ENCODE assay signal across 8 mouse cellular contexts in genomic region chr7:81161666-81162065, GRCm38 (mm10). TPM values are rescaled to one million over a fixed set of nuclear protein-coding genes. Genes with fewer than 3 reads are reported as not detected.
A peak's percentile ranks its signal among the peaks of the same experiment; 100 is the strongest.
DNase-seq lines count a peak whose midpoint lies in the region.

No protein-coding gene starts in this region.

- peak; percentile 7 for DNase-seq in cerebellum, adult 9-10 months
- DNase-seq in cerebellum, adult 11 months: no peak
- peak; percentile 23 to 27 for DNase-seq in left cerebral cortex, postnatal 14 days (ENCODE audit: low spot score in 2 of 2)
- DNase-seq in left cerebral cortex, postnatal 36 days (ENCODE audit: low spot score in 2 of 2): no peak
- DNase-seq in adipocyte (ENCODE audit: low spot score): peak; percentile 68
- peak; percentile 80 for DNase-seq in induced T-regulatory cell, adult 2 months (ENCODE audit: low read depth)
- peak; percentile 75 for DNase-seq in naive thymus-derived CD4-positive, alpha-beta T cell, adult 2 months (ENCODE audit: low read depth)
- DNase-seq in urinary bladder, postnatal 36 days (ENCODE audit: low spot score in 2 of 2): no peak

- intact Hi-C loops in left cerebral cortex, postnatal 14 days (cut with DNase I): loop anchor here (2.0 kb wide), 1 partner anchor 177 kb away; no protein-coding TSS in a partner anchor
- intact Hi-C loops in left cerebral cortex, postnatal 36 days (cut with DNase I): loop anchor here (10.0 kb wide), 1 partner anchor 613 kb away; no protein-coding TSS in a partner anchor

RNA-seq across cellular contexts. Expression of gene Slc28a1, which starts 47.1 kb away (rescaled TPM):
- under 1 TPM in 1 of 2 experiments, not detected in 1; 0.11 TPM for total RNA-seq in left cerebral cortex, postnatal 14 days (2021)
- under 1 TPM; 0.27 to 0.30 TPM for total RNA-seq in left cerebral cortex, postnatal 36 days (2021)

RNA-seq across cellular contexts. Expression of gene Pde8a, which starts 51.7 kb away (rescaled TPM):
- total RNA-seq in left cerebral cortex, postnatal 14 days (2021): 1 to 10 TPM; 3.7 to 4.0 TPM
- 1 to 10 TPM; 6.6 to 8.2 TPM for total RNA-seq in left cerebral cortex, postnatal 36 days (2021)

Comparison
In these comparisons a context has a peak if more than half of its experiments do, and no peak if none do; other contexts are left out.
1. DNase-seq: peak in cerebellum, adult 9-10 months (single experiment), left cerebral cortex, postnatal 14 days (2 of 2), adipocyte (single experiment), induced T-regulatory cell, adult 2 months (single experiment) and naive thymus-derived CD4-positive, alpha-beta T cell, adult 2 months (single experiment); none in cerebellum, adult 11 months (single experiment), left cerebral cortex, postnatal 36 days (0 of 2) and urinary bladder, postnatal 36 days (0 of 2).